Comparison of ENCODE assay signal across 11 mouse cellular contexts in genomic region chr11:90033442-90033841, GRCm38 (mm10). TPM values are rescaled to one million over a fixed set of nuclear protein-coding genes. Genes with fewer than 3 reads are reported as not detected.
A peak's percentile ranks its signal among the peaks of the same experiment; 100 is the strongest.
DNase-seq lines count a peak whose midpoint lies in the region; ATAC-seq and TF ChIP-seq lines count a peak whose summit lies in the region.
"Had no signal": no experiment of that assay in that cellular context is flagged by ENCODE, and none has a peak within 500 bp of the region (broad histone marks: within the 10 kb centered on the region; RNA-seq: fewer than 3 reads in every experiment).

No protein-coding gene starts in this region.

- H3K4me2 ChIP-seq in kidney, embryonic 16.5 days (replicated peaks; ENCODE audit: low read depth, low read length), result peak overlapping the region; percentile 66
- H3K4me2 ChIP-seq in forebrain, postnatal 0 days (ENCODE audit: low read depth), result peak overlapping the region; percentile 30
- H3K4me2 ChIP-seq in intestine, postnatal 0 days (replicated peaks; ENCODE audit: low read depth), result peak overlapping the region; percentile 56

- WGBS in kidney, embryonic 16.5 days, result 48% methylated on average over 5 of the region's 5 CpGs
- WGBS in forebrain, postnatal 0 days, result 48% methylated on average over 5 of the region's 5 CpGs
- 41% methylated on average over 5 of the region's 5 CpGs for WGBS in intestine, postnatal 0 days
- WGBS in olfactory bulb, adult 2 months, result 43% methylated on average over 5 of the region's 5 CpGs

- peaks cover 8% of the 10 kb centered on the region; the same call in 1 of the 2 replicates for H3K27me3 ChIP-seq in kidney, embryonic 16.5 days (ENCODE audit: insufficient read depth, low read length)
- peaks cover 4% of the 10 kb centered on the region; the same call in 1 of the 2 replicates for H3K27me3 ChIP-seq in forebrain, postnatal 0 days (ENCODE audit: insufficient read depth, low read length)
- H3K27me3 ChIP-seq in intestine, postnatal 0 days (replicated peaks; ENCODE audit: control insufficient read depth, insufficient read depth, low read length), result peaks cover 11% of the 10 kb centered on the region; the same call in 1 of the 2 replicates

- TF ChIP-seq POLR2A in olfactory bulb, adult 2 months (IDR thresholded peaks at IDR 0.05; ENCODE audit: insufficient read depth, low read depth, low read length), result no peak

- peaks cover 8% of the 10 kb centered on the region for H3K9me3 ChIP-seq in kidney, embryonic 16.5 days (ENCODE audit: low read length)
- H3K9me3 ChIP-seq in forebrain, postnatal 0 days (ENCODE audit: low read length), result no peaks in the 10 kb centered on the region
- H3K9me3 ChIP-seq in intestine, postnatal 0 days (ENCODE audit: control insufficient read depth), result no peaks in the 10 kb centered on the region

- peak overlapping the region; percentile 48; the same call in 1 of the 2 replicates for H3K9ac ChIP-seq in kidney, embryonic 16.5 days (replicated peaks; ENCODE audit: low read length)
- H3K9ac ChIP-seq in forebrain, postnatal 0 days, result no peak overlapping the region
- 0 out of 2 replicates have a peak overlapping the region, but pooled peaks have one; percentile 2 for H3K9ac ChIP-seq in intestine, postnatal 0 days (ENCODE audit: low read depth, low read length)

- no peak overlapping the region for H3K27ac ChIP-seq in kidney, embryonic 16.5 days (ENCODE audit: low read length)
- H3K27ac ChIP-seq in forebrain, postnatal 0 days (ENCODE audit: low read depth, low read length), result no peak overlapping the region
- no peak overlapping the region for H3K27ac ChIP-seq in intestine, postnatal 0 days (ENCODE audit: low read depth, low read length)
- no peak overlapping the region for H3K27ac ChIP-seq in olfactory bulb, adult 2 months (ENCODE audit: insufficient read depth, low read depth, low read length)
- H3K27ac ChIP-seq: macrophage had no signal

- H3K4me1 ChIP-seq in kidney, embryonic 16.5 days (ENCODE audit: insufficient read depth, low read length), result peaks cover 37% of the 10 kb centered on the region
- no peaks in the 10 kb centered on the region; the same call in 1 of the 2 replicates for H3K4me1 ChIP-seq in forebrain, postnatal 0 days (ENCODE audit: insufficient read depth)
- no peaks in the 10 kb centered on the region for H3K4me1 ChIP-seq in intestine, postnatal 0 days (replicated peaks; ENCODE audit: control insufficient read depth, insufficient read depth, low read length)
- H3K4me1 ChIP-seq in olfactory bulb, adult 2 months (ENCODE audit: control insufficient read depth, insufficient read depth, low read length), result peaks cover 11% of the 10 kb centered on the region

- no peak for TF ChIP-seq CTCF in forebrain, postnatal 0 days (IDR thresholded peaks at IDR 0.05; ENCODE audit: low read depth)
- no peak for TF ChIP-seq CTCF in intestine, postnatal 0 days (IDR thresholded peaks at IDR 0.05; ENCODE audit: low read depth)
- no peak for TF ChIP-seq CTCF in olfactory bulb, adult 2 months (IDR thresholded peaks at IDR 0.05; ENCODE audit: insufficient read depth, low read depth, low read length)

- no peak for ATAC-seq in kidney, embryonic 16.5 days (ENCODE audit: low FRiP score, low TSS enrichment)
- no peak for ATAC-seq in forebrain, postnatal 0 days
- ATAC-seq in intestine, postnatal 0 days, result no peak

- peak overlapping the region; percentile 52 for H3K4me3 ChIP-seq in kidney, embryonic 16.5 days (ENCODE audit: low read length)
- 0 out of 2 replicates have a peak overlapping the region, but pooled peaks have one; percentile 4 for H3K4me3 ChIP-seq in forebrain, postnatal 0 days (ENCODE audit: low read depth, low read length)
- H3K4me3 ChIP-seq in intestine, postnatal 0 days (ENCODE audit: low read depth, low read length), result peak overlapping the region; percentile 11
- H3K4me3 ChIP-seq in olfactory bulb, adult 2 months (ENCODE audit: insufficient read depth, low read depth, low read length), result peak overlapping the region; percentile 19; the same call in 1 of the 2 replicates

- H3K36me3 ChIP-seq in kidney, embryonic 16.5 days (ENCODE audit: insufficient read depth, low read length), result peaks cover 6% of the 10 kb centered on the region; the same call in 1 of the 2 replicates
- H3K36me3 ChIP-seq in forebrain, postnatal 0 days (ENCODE audit: insufficient read depth), result no peaks in the 10 kb centered on the region
- no peaks in the 10 kb centered on the region for H3K36me3 ChIP-seq in intestine, postnatal 0 days (ENCODE audit: control insufficient read depth, insufficient read depth)

- no peak for DNase-seq in kidney, adult 8-10 months
- no peak for DNase-seq in forebrain, postnatal 0 days
- no peak for DNase-seq in cerebellum, adult 11-12 months
- no peak for DNase-seq in retina, postnatal 1 day
- no peak for DNase-seq in urinary bladder, adult 18-20 months (ENCODE audit: low spot score in 2 of 2)
- DNase-seq: kidney, postnatal 4 days; right cerebral cortex, postnatal 4 days had no signal

RNA-seq across cellular contexts. Expression of gene Tmem100, which starts 3.3 kb away (rescaled TPM):
- polyA plus RNA-seq in kidney, embryonic 16.5 days (2015; fragmentation: Nextera tagmentation; extraction: Ambion mirVana), result 20.8 and 23.3 TPM in 2 replicates
- total RNA-seq in forebrain, postnatal 0 days (2014; rRNA removed), result 7.7 and 13.5 TPM in 2 replicates
- polyA plus RNA-seq in forebrain, postnatal 0 days (2015; fragmentation: Nextera tagmentation; extraction: Ambion mirVana), result 8.8 and 11.3 TPM in 2 replicates
- 11.0 and 11.4 TPM in 2 replicates for polyA plus RNA-seq in intestine, postnatal 0 days (2015; fragmentation: Nextera tagmentation; extraction: Ambion mirVana)
- not detected in 2 replicates for polyA plus RNA-seq in olfactory bulb, adult 2 months (2012; ENCODE audit: insufficient read depth, insufficient read length, low replicate concordance, missing spikeins)
- polyA plus RNA-seq: macrophage had no signal

RNA-seq across cellular contexts. Expression of gene Pctp, which starts 30.7 kb away (rescaled TPM):
- polyA plus RNA-seq in kidney, embryonic 16.5 days (2015; fragmentation: Nextera tagmentation; extraction: Ambion mirVana), result 14.3 and 15.8 TPM in 2 replicates
- total RNA-seq in forebrain, postnatal 0 days (2014; rRNA removed), result 0.52 and 0.62 TPM in 2 replicates
- 0.60 and 0.99 TPM in 2 replicates for polyA plus RNA-seq in forebrain, postnatal 0 days (2015; fragmentation: Nextera tagmentation; extraction: Ambion mirVana)
- 10.5 TPM in 2 replicates for polyA plus RNA-seq in intestine, postnatal 0 days (2015; fragmentation: Nextera tagmentation; extraction: Ambion mirVana)
- polyA plus RNA-seq in olfactory bulb, adult 2 months (2012; ENCODE audit: insufficient read depth, insufficient read length, low replicate concordance, missing spikeins), result not detected in 2 replicates
